Mouse (Mus musculus): ENCODE measurements around the gene Sema4a. TPM values are rescaled to one million over a fixed set of nuclear protein-coding genes. Genes with fewer than 3 reads are reported as not detected.

Sema4a gene
- total and polyA plus RNA-seq, 3 experiments = 33.5 to 45.3 TPM; not detected in 1

- Histone ChIP-seq H3K79me2 (ENCODE audit: control insufficient read depth, insufficient read depth, low read length, poor library complexity) (no peaks in the 10 kb centered on the region), H3K27me3 (ENCODE audit: control insufficient read depth in 1 of 2, insufficient read depth in 2 of 2, low read length in 2 of 2) (no peaks in the 10 kb centered on the region), H3K36me3 (ENCODE audit: control insufficient read depth in 1 of 2, insufficient read depth in 2 of 2, low read length in 2 of 2) (0 out of 4 replicates have a peak, but pooled peaks cover 0 to 3% of the 10 kb centered on the region in 2 experiments), H3K4me3 (ENCODE audit: control insufficient read depth in 1 of 2, insufficient read depth in 1 of 2, low read depth in 2 of 2, low read length in 2 of 2) (no peak overlapping the region), H3K9me3 (replicated peaks; ENCODE audit: insufficient read depth, low read length) (no peaks in the 10 kb centered on the region), H3K4me1 (ENCODE audit: control insufficient read depth in 1 of 2, insufficient read depth in 2 of 2, low read length in 2 of 2) (peaks cover 0 to 12% of the 10 kb centered on the region in 2 experiments; a peak in 2 of 4 replicates), H3K27ac (ENCODE audit: control insufficient read depth, low read depth, low read length) (no peak overlapping the region), H3K9ac (ENCODE audit: control insufficient read depth, low read depth, low read length, poor library complexity, severe bottlenecking) (peak overlapping the region; percentile 59)
- TF ChIP-seq GATA1 (IDR thresholded peaks at IDR 0.05; ENCODE audit: low read depth, low read length) = peak; percentile 5; the same call in 1 of the 2 replicates
- no peak for TF ChIP-seq EP300 (IDR thresholded peaks at IDR 0.05; ENCODE audit: low read depth in 1 of 2, low read length in 2 of 2)
- peak; percentile 96 to 99 (median 98) for TF ChIP-seq CTCF (IDR thresholded peaks at IDR 0.05 in 2 of 3, conservative IDR thresholded peaks at IDR 0.05 in 1 of 3; ENCODE audit: control insufficient read depth in 1 of 3, insufficient read depth in 1 of 3, low read depth in 2 of 3, low read length in 3 of 3, poor library complexity in 1 of 3, severe bottlenecking in 1 of 3)
- no peak for TF ChIP-seq KAT2A (conservative IDR thresholded peaks at IDR 0.05; ENCODE audit: low read depth, low read length)
- TF ChIP-seq MYC (IDR thresholded peaks at IDR 0.05; ENCODE audit: low read depth, low read length) = 0 out of 2 replicates have a peak, but pooled peaks have one; percentile 14
- TF ChIP-seq TBP (IDR thresholded peaks at IDR 0.05; ENCODE audit: low read depth, low read length) = 0 out of 2 replicates have a peak, but pooled peaks have one; percentile 28
- no peak for TF ChIP-seq POLR2AphosphoS2 (IDR thresholded peaks at IDR 0.05; ENCODE audit: low read length)
- TF ChIP-seq ZC3H11A (IDR thresholded peaks at IDR 0.05; ENCODE audit: low read depth, low read length) = peak; percentile 98
- TF ChIP-seq NELFE (IDR thresholded peaks at IDR 0.05; ENCODE audit: low read depth, low read length) = no peak
- peak; percentile 98 for TF ChIP-seq RAD21 (IDR thresholded peaks at IDR 0.05; ENCODE audit: low read depth, low read length)
- peak; percentile 99 for TF ChIP-seq SMC3 (IDR thresholded peaks at IDR 0.05; ENCODE audit: low read depth, low read length)
- peak; percentile 94 for DNase-seq (ENCODE audit: low read depth, low spot score)
These were observed 6.3 kb upstream of the Sema4a start for GRCm38 (mm10) chr3:88467116-88467824.

- no peaks in the 10 kb centered on the region for H3K79me2 ChIP-seq (ENCODE audit: control insufficient read depth, insufficient read depth, low read length, poor library complexity)
- TF ChIP-seq TCF12 (IDR thresholded peaks at IDR 0.05; ENCODE audit: low read depth, low read length) = no peak
- TF ChIP-seq E2F4 (IDR thresholded peaks at IDR 0.05; ENCODE audit: borderline replicate concordance, low read depth, low read length) = no peak
- no peak for TF ChIP-seq GATA1 (IDR thresholded peaks at IDR 0.05; ENCODE audit: low read depth, low read length)
These were observed 4.1 kb upstream of the Sema4a start for GRCm38 (mm10) chr3:88465127-88465526.

GRCm38 (mm10) chr3:88464425-88464824 is 3.4 kb upstream of the Sema4a start:
- H3K4me1 ChIP-seq (ENCODE audit: control insufficient read depth in 1 of 2, insufficient read depth in 2 of 2, low read length in 2 of 2) = peaks cover 5 to 20% of the 10 kb centered on the region in 2 experiments
- no peak for DNase-seq (ENCODE audit: low read depth, low spot score)
- TF ChIP-seq EP300 (IDR thresholded peaks at IDR 0.05; ENCODE audit: low read depth in 1 of 2, low read length in 2 of 2) = no peak
- no peak for TF ChIP-seq ELF1 (IDR thresholded peaks at IDR 0.05; ENCODE audit: low read depth, low read length)
- TF ChIP-seq MYC (IDR thresholded peaks at IDR 0.05; ENCODE audit: low read depth, low read length) = no peak
- TF ChIP-seq E2F4 (IDR thresholded peaks at IDR 0.05; ENCODE audit: borderline replicate concordance, low read depth, low read length) = no peak
- TF ChIP-seq MAFK (IDR thresholded peaks at IDR 0.05; ENCODE audit: borderline replicate concordance, low read depth, low read length) = no peak
- no peak for TF ChIP-seq NELFE (IDR thresholded peaks at IDR 0.05; ENCODE audit: low read depth, low read length)
- no peak for TF ChIP-seq RAD21 (IDR thresholded peaks at IDR 0.05; ENCODE audit: low read depth, low read length)
- no peak for TF ChIP-seq ZC3H11A (IDR thresholded peaks at IDR 0.05; ENCODE audit: low read depth, low read length)
- no peak for TF ChIP-seq CTCF (IDR thresholded peaks at IDR 0.05 in 2 of 3, conservative IDR thresholded peaks at IDR 0.05 in 1 of 3; ENCODE audit: control insufficient read depth in 1 of 3, insufficient read depth in 1 of 3, low read depth in 2 of 3, low read length in 3 of 3, poor library complexity in 1 of 3, severe bottlenecking in 1 of 3)
- no peak for TF ChIP-seq CHD2 (IDR thresholded peaks at IDR 0.05; ENCODE audit: low read length)
- TF ChIP-seq NRF1 (IDR thresholded peaks at IDR 0.05; ENCODE audit: insufficient read depth, low read depth, low read length, poor library complexity, severe bottlenecking) = no peak
- TF ChIP-seq HCFC1 (IDR thresholded peaks at IDR 0.05; ENCODE audit: low read depth, low read length) = no peak
- no peak for TF ChIP-seq JUND (IDR thresholded peaks at IDR 0.05; ENCODE audit: low read depth, low read length)
- no peak for TF ChIP-seq USF1 (IDR thresholded peaks at IDR 0.05; ENCODE audit: low read depth, low read length)
- H3K27me3 ChIP-seq (ENCODE audit: control insufficient read depth in 1 of 2, insufficient read depth in 2 of 2, low read length in 2 of 2) = no peaks in the 10 kb centered on the region
- no peak overlapping the region for H3K4me3 ChIP-seq (ENCODE audit: control insufficient read depth in 1 of 2, insufficient read depth in 1 of 2, low read depth in 2 of 2, low read length in 2 of 2)
- H3K79me2 ChIP-seq (ENCODE audit: control insufficient read depth, insufficient read depth, low read length, poor library complexity) = no peaks in the 10 kb centered on the region
- H3K27ac ChIP-seq (ENCODE audit: control insufficient read depth, low read depth, low read length) = no peak overlapping the region
- H3K9me3 ChIP-seq (replicated peaks; ENCODE audit: insufficient read depth, low read length) = no peaks in the 10 kb centered on the region
- peaks cover 0 to 9% of the 10 kb centered on the region in 2 experiments; a peak in 1 of 4 replicates for H3K36me3 ChIP-seq (ENCODE audit: control insufficient read depth in 1 of 2, insufficient read depth in 2 of 2, low read length in 2 of 2)
- no peak overlapping the region for H3K9ac ChIP-seq (ENCODE audit: control insufficient read depth, low read depth, low read length, poor library complexity, severe bottlenecking)

More at GRCm38 (mm10) chr3:88465127-88465526, 4.1 kb upstream of the Sema4a start:
- H3K27ac ChIP-seq (ENCODE audit: control insufficient read depth, low read depth, low read length) = no peak overlapping the region
- no peak overlapping the region for H3K4me3 ChIP-seq (ENCODE audit: control insufficient read depth in 1 of 2, insufficient read depth in 1 of 2, low read depth in 2 of 2, low read length in 2 of 2)
- no peak overlapping the region for H3K9ac ChIP-seq (ENCODE audit: control insufficient read depth, low read depth, low read length, poor library complexity, severe bottlenecking)
- peaks cover 0 to 14% of the 10 kb centered on the region in 2 experiments; a peak in 2 of 4 replicates for H3K4me1 ChIP-seq (ENCODE audit: control insufficient read depth in 1 of 2, insufficient read depth in 2 of 2, low read length in 2 of 2)
- DNase-seq (ENCODE audit: low read depth, low spot score) = no peak
- no peaks in the 10 kb centered on the region for H3K9me3 ChIP-seq (replicated peaks; ENCODE audit: insufficient read depth, low read length)
- H3K27me3 ChIP-seq (ENCODE audit: control insufficient read depth in 1 of 2, insufficient read depth in 2 of 2, low read length in 2 of 2) = no peaks in the 10 kb centered on the region
- H3K36me3 ChIP-seq (ENCODE audit: control insufficient read depth in 1 of 2, insufficient read depth in 2 of 2, low read length in 2 of 2) = 0 out of 4 replicates have a peak, but pooled peaks cover 0 to 3% of the 10 kb centered on the region in 2 experiments

Measured in MEL (cell line).